Mouse (Mus musculus): ENCODE data around the gene Ppp1r9a.

Ppp1r9a gene

GRCm38 (mm10) chr6:5193693-5194092, 291.0 kb downstream of the Ppp1r9a start, which contains the start of gene Pon1:
Gene Pon1, minus strand, starts transcription at chr6:5193946.
- no peak for DNase-seq (ENCODE audit: low read depth, low spot score)

- DNase-seq (ENCODE audit: low read depth, low spot score) = no peak
Measured at GRCm38 (mm10) chr6:5198590-5198989, 295.9 kb downstream of the Ppp1r9a start.

DNA sequence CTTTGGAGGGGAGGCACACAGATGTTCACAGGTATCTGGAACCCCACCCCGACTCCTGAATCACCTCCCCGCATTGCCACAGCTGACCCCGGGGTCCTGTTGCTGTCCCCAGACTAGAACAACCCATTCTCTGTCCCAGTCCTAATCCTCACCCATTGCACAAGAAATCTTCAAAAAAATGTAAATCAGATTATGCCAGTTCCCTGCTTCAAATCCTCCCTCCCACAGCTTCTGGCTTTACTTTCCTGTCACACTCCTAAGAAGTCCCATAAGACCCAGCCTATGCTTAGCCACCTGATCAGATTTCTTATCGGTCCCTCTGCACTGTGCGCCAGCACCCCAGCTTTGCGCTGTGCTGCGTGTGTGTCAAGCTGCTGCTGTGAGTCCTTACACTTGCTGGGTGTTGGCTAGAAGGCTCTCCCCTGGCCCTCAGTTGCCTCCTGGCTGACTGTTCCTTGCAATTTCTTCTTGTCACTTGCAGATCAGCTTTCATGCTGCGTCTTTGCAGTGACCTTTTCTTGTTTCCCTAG, 296.7 kb downstream of the Ppp1r9a start:
- DNase-seq (ENCODE audit: low read depth, low spot score) = no peak

- no peak for DNase-seq (ENCODE audit: low read depth, low spot score)
Measured at GRCm38 (mm10) chr6:5199916-5200315, 297.2 kb downstream of the Ppp1r9a start.

- DNase-seq (ENCODE audit: low read depth, low spot score) = no peak
Measured at GRCm38 (mm10) chr6:5207817-5208216, 305.1 kb downstream of the Ppp1r9a start.

Measured in skeletal muscle tissue, adult 2 months (tissue).